Mouse (Mus musculus) brain, embryonic 18.5 days (tissue): Measurements from ENCODE around the gene Ikzf2.

ENCODE experiments used
- DNase-seq: peaks from one replicate; pipeline ENCODE4 v3.0.0-alpha.2; 2012; ENCODE audit warnings: low read depth, low spot score

Gene Ikzf2

DNA sequence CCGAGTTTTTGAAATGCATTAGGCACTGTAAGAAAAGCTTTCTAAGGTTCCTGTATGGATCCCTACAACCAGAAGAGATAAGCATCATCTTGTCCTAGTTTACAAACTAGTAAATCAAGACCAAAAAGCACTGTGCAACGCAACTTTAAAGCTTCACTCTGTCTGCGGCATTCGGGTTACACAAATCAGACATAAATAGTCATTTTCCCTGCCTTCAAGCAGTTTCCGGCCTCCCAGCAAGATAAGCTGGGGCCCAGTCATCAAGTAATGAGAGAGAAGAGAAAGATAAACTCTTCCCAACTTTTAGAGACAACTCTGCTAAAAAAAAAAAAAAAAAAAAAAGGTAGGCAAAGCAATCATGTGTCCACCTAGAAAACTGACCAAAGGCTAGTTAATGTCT lies 19.6 kb downstream of the Ikzf2 start:
- no peak for DNase-seq

DNA sequence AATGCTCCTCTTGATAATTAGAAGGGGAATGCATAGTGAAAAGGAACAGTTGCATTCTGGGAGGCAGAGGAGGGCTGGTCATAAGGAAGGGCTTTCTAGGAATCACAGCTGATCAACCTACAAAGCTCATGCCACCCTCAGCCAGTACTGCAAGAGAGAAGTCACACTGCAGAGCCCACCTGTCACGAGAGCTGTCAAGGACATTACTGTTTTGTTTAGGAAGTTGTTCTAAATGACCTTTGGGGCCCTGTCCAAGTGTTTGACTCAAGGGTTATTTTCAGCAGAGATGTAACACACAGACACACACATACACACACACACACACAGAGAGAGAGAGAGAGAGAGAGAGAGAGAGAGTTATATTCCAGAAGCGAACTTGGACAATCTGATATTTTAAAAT lies 27.3 kb downstream of the Ikzf2 start:
- DNase-seq: no peak

DNA sequence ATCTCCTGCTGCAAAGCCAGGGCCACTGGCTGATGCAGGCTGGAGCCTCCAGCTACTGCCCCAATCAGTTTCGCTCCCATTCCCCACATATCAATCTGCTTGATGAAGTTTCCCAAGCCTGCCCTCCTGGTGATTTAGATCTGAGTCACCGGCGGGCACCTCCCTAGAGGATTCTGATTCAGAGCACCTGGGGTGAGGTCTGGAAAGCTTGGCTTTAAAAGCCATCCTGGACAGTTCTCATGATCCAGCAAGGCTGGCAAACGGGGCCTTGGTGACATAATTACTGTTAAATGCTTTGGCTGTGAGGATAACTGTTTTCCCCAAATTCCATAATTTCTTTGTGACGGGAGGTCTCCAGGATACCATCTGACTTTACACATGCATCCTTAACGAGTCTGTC lies 29.0 kb downstream of the Ikzf2 start:
- DNase-seq: no peak

DNA sequence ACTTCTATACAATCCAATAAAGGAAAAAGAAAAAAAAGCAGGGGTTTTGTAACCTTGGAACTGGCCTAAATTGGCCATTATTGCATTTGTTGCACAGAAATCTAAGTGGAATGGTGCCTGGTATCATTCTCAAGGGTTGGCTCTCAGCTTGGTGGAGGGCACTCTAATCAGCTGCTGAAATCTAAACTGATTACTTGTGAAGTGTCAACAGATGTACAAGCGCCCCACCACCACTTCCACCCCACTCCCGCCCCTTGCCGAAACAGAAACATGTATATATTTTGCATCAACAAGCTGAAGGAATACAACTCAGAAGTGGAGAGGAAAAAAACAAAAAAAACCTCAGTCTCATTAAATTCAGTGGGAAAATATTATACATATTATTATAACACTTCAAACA lies 29.6 kb downstream of the Ikzf2 start:
- DNase-seq: no peak

DNA sequence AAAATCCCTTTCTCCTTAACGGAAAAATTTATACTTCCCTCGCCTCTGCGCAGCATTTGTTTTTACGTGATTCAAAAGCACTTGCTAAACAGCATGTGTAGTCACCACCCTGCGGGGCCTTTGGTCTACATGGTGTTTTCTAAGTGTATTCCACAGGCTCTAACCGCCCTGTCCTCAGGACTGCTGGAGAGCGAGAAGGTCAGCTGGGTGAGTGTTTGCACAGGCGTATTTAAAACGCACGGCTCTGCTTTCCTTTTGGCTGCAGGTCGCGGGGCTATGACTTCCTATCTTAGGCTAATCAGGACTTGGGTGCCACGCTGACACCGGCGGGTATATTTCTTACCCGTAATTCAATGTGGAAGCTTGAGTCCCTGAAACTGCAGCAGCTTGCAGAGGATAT lies 30.1 kb downstream of the Ikzf2 start:
- no peak for DNase-seq

DNA sequence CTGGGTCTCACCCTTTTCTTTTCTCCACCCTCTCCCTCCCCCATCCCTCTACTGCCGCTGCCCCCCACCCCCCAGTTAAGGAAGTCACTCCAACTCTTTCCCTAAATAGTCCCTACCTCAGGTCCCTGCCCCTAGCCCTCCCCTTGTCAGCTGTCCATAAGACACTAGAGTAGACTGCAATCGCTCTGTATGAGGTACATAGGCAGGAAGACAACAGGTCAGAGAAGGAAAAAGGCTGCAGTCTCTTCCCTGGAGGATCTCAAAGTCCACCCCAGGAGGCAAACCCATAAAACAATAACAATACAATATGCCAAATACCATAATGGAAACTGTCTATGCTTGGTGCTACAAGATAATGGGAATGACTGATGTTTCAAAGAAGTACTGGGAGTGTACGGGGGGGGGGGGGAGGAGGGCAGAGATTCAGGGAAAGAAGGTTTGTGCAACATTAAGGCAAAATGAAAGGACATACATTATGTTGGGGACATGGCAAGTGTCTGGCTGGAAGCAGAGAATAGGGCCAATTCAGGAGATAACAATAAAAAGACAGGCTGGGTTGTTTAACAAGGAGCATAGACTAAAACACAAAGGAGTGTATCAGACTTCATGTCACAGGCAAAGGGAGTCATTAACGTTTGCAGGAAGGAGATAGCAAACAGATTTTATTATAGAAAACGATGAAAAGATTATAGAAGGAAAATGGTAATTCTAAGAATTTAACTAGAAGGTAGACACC lies 30.8 kb downstream of the Ikzf2 start:
- no peak for DNase-seq

DNA sequence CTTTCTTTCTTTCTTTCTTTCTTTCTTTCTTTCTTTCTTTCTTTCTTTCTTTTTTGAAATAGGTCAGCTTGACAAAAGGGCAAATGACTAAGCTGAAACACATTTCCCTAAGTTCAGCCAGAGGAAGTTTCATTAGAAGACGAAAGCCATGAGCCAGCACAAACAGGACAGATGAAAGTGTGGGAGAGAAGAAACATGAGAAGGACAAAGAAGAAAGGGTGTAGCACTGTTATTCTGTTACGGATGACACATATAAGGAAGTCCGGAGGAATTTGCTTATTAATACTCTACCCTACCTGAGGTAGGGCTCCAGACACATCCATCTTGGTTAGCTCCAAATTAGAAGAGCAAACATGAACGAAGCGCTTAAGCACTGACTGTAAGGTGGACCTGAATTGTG lies 31.7 kb downstream of the Ikzf2 start:
- no peak for DNase-seq

DNA sequence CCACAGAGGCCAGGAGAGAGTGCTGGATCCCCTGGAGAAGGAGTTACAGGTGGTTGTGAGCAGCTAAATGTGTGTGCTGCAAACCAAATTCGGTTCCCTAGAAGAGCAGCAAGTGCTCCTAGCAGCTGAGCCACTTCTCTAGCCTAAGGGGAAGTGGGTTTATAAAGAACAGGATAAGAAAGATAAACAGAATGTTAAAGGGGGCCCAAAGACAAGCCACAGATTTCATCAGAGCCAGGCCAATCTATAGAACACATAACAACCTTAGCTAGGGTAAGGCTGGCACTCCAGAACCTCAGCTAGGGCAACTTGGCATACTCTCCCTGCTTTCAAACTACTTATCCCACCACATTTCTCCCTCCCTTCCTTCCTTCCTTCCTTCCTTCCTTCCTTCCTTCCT lies 32.1 kb downstream of the Ikzf2 start:
- DNase-seq: no peak

DNA sequence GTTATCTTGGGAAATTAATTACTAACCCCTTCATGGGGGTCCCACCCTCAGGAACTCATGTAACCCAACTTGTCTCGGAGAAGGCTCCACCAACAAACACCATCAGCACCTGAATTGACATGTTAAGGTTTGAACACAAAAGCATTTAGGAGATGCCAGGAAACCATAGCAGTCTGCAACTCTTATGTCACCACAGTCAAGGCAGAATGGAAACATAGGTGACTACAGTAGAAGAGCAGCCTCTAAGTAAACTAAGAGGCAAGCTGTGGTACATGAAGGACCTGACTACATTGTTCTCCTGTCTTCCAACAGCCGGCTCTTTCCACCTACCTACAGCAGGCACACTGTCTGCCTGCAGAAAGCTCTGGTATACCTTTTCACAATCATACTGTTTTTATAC lies 33.6 kb downstream of the Ikzf2 start:
- no peak for DNase-seq

DNA sequence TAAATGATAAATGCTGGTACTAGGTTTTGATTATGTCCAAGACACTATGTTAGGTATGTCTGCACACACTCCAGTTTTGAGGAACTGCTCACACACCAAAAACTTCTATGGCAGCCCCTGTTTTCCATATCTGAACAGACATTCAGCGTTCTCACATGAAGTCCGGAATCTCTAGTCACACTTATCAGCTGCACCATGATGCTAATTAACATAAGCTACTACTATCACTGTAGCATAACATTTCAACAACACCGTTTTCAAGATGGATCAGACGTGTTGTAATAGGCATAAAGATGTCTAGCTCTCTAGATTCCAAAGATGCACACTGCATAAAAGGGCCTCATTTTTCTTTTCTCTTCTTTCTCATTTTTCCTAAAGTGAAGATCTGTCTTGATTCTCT lies 43.9 kb downstream of the Ikzf2 start:
- no peak for DNase-seq

DNA sequence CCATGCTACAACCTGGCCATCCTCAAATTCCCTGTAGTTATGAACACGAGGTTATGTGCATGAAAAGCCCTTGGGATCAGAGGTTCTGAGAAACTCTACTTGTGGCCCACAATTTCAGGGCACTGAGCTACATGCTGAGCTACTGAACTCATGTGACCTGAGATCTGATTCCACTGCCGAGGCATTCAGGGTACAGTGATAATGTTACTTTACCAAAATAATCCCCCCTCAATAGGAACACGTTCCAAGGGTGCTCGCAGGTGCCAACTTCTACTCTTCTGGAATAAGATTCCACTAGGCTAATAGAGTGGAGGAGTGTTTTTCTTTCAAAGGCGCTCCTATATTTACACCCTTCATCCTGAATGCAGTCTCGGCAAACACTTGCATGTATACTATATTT lies 45.1 kb downstream of the Ikzf2 start:
- DNase-seq: no peak

DNA sequence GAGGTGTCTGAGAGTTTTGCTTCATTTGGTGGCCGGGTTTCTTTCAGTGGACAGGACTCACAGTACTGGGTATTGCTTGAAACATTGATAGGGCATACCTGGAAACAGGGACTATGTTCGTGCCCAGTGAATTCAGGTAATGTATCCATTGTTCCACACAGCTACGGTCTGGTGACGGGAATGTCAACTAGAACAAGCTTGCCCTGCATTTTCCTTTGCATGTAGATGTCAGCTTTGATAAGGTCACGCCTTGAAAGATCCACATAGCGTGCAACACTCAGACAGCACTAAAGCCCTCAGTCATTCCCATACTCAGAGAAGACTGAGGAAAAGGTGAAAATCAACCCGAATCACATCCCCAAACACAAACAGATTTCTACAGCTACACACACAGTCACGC lies 48.7 kb downstream of the Ikzf2 start:
- DNase-seq: no peak

DNA sequence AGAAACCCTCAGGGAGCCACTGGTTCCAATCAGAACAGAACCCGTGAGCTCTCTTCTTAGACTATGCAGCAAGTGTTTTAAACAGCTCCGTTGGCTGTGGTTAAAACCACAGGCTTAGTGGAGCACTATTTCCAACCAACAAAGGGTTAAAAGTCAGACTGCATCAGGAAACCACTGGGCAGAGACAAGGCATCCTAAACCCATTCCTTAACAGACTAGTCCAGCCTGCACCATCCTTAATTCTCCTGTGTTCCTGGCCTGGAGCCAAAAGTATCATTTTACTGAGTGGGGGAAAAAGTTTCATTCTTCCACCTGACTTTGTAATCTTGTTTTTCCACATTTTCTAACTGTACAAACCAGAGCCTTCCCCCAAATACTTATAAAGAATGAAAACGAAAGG lies 49.1 kb downstream of the Ikzf2 start:
- DNase-seq: no peak

DNA sequence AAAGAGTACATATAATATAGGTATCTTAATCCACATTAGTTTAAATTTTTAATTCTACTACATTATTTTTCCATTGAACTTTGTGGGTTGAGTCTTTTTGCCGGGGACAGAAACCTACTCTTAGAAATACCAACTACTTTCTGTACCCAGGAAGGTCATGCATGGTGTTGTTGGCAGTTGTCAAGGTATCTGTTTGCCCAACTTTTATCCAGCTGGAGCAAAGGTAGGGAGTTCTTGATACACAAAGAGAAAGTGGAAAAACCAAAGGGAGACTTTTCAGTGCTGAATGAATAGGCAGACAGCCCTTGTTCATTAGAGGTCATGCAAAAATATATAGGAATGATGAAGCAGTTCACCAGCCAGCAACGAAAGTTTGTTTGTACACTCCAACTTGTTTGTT lies 52.8 kb downstream of the Ikzf2 start:
- no peak for DNase-seq

DNA sequence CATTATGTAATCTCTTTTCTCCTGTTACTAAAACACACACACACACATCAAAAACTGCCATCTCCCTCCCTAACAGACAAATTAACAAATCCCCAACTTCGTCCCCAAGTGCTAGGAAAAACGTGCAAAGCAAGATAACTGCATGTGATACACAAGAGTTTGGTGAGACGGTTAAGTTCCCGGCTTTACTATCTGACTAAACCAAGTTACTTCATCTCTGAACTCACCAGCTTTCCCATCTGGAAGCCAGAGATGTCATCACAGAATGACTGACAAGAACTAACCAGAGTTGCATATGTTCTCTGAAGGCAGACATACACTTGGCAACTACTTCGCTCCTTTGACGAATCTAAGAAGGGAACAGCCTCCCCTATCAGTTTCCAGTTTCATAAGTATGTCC lies 56.5 kb downstream of the Ikzf2 start:
- no peak for DNase-seq

DNA sequence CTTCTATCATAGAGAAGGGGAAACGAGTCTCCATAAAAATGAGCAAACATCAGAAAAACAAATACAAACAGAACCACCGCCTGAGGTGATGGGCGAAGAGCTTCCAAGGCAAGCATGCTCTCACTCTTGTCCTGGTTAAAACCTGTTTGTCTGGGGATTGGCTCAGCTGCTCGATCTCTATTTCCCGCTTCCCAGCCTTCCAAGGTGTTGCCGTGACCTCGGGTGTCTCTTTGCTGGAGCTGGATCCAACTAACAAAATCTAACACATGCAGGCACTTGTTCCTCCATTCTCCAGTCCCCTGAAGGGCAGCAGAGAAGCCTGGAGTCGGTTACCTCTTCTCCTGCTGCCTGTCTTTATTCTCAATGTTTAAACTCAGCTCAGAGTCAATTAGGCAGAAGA lies 57.5 kb downstream of the Ikzf2 start:
- no peak for DNase-seq

DNA sequence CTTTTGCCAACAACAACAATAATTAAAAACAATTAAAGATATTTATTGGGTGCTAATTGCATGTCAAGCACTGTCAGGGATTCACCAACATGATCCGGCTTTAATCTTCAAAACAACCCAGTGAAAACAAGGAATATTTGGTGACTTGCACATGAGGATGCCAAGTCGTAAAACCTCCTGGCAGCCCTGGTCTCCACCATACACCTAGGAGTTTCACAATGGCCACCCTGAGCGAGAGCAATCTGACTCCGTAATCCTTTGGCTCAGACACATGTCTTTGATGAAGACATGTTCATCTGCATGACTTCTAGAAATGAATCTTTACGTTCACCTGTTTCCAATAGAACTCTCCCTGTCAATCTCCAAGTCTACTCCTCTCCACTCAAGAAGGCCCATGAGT lies 75.0 kb downstream of the Ikzf2 start:
- DNase-seq: no peak

DNA sequence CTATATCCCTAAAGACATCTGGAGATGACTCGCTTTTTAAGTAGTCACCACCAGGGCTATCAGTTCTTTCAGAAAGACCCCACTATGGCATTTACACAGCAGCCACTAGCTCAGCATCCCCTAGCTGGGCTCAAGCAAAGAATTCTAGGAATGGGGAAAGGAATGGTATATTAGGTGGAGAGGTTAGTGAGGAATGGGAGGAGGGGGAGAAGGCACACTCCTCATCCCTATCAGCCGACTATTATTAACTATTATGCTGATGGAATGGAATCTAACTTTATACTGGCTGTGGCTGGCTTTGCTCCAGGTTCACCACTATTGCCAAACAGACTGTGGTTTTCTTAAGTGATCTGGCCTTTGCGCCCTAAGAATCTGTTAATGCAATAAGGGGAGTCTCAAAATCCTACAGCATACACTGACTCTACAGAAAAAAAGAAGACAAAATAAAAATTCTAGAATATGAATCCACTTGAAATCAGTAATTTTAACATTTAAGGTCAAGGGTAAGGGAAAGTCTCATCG lies 75.8 kb downstream of the Ikzf2 start:
- DNase-seq: no peak

DNA sequence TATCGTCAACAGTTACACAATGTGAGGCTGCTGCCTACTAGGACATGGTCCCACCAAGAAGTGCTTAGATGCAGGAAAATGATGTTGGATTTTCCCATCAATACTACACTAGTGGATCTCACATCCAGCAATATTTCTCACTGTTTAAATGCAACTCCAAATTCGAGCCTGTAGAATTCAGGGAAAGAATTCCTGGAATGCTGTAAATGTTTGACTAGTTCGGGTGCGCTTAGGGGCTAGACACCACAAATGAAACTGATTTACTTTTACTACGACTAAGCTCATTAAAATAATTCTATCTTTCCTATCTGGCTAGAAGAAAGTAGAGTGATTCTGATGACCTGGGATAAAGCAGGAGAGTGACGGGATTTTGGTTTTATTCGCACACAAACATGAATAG lies 76.3 kb downstream of the Ikzf2 start:
- DNase-seq: no peak

DNA sequence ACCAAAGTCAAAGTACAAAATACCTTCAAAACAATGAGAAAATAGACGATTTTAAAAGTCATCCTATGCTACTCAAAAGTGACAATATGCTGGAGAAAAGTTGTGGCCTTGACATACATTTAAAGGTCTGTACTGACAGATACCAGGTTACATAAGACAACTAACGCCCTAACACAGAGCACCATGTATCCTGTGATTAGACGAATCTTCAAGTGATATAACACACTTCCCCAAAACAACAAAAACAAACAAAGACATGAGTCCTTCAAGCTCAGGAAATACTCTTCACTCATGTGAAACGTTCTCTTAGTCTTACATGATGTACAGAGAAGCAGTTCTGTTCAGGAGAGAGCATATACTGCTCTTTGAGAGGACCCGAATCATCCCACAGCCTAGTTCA lies 78.2 kb downstream of the Ikzf2 start:
- no peak for DNase-seq

DNA sequence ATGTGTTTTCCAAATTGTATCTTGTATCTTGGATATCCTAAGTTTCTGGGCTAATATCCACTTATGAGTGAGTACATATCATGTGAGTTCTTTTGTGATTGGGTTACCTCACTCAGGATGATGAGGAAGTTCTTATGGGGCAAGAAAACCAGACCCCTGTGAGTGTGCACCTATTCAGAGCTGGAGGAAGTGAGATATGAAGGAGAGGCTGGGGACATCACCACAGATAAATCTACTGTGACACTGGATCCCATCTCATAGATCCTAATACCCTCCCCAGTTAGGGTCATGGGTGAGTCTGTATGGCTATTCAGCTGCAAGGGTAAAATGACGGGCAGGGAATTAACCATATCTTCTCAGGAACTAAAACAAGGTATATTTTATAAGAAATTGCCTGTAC lies 80.2 kb downstream of the Ikzf2 start:
- DNase-seq: no peak

DNA sequence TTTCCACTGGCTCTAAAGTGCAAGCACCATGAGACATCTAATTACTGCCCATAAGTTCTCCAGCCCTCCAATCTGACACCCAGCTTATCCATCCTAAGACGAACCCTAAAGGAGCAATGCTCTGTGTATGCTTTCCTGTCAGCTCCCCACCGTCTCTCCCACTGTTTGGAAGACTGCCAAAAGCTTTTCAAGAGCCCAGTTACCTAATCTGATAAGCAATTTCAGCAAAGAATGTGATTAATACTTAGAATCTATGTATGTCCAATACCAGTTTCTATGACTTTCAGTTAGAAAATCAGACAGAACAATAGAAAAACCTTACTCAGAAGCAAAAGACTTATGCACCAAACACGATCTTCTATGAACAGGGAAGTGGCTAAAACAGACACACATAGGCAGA lies 82.8 kb downstream of the Ikzf2 start:
- DNase-seq: no peak

DNA sequence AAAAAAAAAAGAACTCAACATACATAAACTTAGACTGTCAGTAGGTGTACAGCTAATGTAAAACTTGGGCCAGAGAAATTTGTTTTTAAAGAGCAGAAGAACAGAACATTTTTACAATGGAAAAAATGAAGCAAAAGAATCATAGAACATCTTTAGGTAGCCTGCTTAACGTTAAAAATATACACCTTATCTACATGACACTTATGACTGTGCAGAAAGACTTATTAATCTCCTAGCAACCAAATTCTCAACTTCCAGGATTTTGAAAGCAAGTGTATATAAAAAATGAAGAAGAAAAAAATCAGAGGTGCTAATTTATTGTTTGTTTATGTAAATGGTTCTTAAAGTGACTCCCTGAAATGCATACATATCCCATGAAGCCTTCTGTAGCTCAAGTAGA lies 86.1 kb downstream of the Ikzf2 start:
- no peak for DNase-seq
